Mouse (Mus musculus): ENCODE data around the gene Ogdhl. TPM values are rescaled to one million over a fixed set of nuclear protein-coding genes. Genes with fewer than 3 reads are reported as not detected.
"Not testable (repeated sequence)": the region's sequence is repeated elsewhere in the genome, so short reads cannot be mapped to it uniquely, and the experiment has no call there.

The Ogdhl gene
- 2.3 and 2.4 TPM in 2 replicates for polyA plus RNA-seq (2015; fragmentation: Nextera tagmentation; extraction: Ambion mirVana)

DNA sequence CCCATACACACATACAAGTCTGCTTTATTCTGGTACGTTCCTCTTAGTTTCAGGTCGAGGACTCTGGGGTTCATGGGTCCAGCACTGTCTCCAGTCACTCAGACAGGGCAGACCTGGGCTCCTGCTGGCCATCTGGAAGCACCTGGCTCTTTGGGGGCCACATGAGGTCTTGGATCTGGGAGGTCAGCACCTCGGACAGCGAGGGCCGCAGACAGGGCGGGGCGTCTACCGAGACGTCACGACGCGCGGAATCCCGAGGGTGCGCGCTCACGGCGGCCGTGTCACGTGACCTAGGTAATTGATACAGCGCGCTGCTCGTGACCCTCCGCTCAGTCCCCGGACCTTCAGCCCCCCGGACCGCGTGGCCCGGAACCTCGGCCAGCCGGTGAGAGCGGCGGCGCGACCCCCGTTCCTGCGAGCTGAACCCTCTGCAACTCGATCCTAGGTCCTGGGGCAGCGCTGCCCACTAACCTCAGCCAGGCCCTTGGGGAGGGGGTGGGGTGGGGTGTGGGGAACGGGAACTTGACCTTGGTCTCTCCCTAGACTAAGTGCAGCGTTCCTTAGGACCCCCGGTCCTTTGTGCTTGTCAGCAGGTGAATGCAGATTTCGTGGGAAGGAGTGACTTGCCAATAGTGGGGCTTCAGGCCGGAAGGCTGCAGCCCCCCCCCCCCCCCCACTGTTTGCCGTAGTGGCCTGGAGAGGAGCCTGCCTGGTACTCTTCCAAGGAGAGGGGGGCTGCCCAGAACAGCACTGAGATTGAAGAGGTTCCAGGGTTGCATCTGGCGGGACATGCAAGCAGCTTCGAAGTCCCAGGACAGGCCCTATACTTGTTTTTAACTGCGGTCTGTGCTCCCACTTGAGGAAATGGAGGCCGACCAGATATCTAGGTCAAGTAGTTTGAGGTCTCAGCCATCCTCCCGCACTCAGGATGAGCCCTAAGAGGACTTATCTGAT, at the start of gene Ogdhl:
Ogdhl (plus strand) TSS at position 288 of the 954 bp plus-strand sequence.
- DNase-seq (ENCODE audit: low spot score) = peak; percentile 57

DNA sequence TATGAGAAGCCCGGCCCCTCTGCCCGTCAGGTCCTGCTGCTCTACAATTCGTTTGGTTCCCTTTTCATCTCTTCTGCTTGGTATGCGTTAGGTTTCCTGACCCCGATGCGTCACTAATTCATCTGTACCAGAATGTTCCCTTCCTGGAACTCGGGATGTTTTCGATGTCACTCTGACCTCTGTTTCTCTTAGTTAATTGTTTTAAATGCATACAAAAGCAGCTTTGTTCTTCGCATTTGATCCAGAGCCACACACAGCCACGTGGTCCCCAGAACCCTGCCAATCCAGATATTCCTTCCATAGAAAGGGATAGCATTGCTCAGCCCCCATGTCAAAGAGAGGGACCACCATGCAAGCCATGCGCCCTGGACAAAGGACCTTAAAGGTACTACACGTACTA, 20.2 kb upstream of the Ogdhl start:
- DNase-seq (ENCODE audit: low spot score) = no peak

DNA sequence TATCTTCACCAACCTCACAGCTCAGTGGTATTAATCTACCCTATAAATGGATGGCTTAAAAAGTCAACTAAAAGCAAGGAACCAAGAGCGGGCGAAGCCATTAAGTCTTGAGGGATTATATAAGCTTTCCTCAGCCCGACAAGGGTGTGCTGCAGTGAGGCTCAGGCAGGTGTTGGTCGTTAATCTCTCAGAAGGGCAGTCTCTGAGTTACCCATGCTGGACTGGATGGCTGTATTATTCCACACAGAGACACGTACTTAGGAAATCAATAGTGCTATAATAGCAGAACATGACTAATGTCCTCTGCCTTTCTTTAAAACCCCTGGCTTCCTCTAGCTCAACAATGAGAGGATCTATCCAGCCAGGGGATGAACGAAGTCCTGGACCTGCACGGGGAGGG, 19.4 kb upstream of the Ogdhl start:
- DNase-seq (ENCODE audit: low spot score) = no peak

DNA sequence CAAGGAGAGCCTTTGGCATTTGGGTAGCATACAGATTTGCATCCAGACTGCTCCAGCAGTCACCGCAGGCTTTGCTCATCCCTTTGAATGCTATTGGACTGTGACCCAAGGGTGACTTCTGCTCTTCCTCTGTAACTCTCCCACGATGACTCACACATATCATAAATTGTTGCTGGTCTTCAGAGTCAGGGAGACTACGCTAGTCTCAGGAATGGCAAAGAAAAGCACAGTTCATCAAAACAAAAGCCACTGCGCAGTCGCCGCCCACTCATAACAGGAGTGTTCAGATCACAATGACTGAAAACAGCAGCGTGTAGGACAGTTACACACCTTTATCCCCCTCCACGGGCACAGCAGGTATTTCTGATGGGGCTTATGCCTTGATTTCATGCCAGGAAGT, 16.9 kb upstream of the Ogdhl start:
- no peak for DNase-seq (ENCODE audit: low spot score)

DNA sequence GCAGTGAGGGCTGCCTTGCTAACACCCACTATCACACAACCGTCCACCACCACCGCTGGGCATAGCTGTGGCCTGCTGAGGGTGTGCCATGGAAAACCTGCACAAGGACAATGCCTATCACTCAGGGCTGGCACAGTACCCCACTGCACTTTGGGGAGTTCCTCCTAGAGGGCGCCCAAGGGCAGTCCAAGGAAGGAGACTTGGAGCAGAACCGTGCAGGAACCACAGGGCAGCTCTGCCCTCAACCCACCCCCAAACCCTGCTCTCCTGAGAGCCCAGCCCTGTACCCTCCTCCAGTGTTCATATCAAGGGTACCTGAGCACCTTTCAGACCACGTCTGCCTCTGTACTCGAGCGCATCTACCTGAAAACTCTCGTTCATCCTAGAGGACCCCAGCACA, 11.9 kb upstream of the Ogdhl start:
- DNase-seq (ENCODE audit: low spot score) = peak; percentile 9

- no peak for DNase-seq (ENCODE audit: low spot score)
Observed at GRCm38 (mm10) chr14:32311381-32312035, 10.3 kb upstream of the Ogdhl start.

GRCm38 (mm10) chr14:32317822-32318221, 4.0 kb upstream of the Ogdhl start:
- DNase-seq (ENCODE audit: low spot score) = no peak

GRCm38 (mm10) chr14:32323221-32323620, 1.4 kb downstream of the Ogdhl start:
- DNase-seq (ENCODE audit: low spot score) = no peak

DNA sequence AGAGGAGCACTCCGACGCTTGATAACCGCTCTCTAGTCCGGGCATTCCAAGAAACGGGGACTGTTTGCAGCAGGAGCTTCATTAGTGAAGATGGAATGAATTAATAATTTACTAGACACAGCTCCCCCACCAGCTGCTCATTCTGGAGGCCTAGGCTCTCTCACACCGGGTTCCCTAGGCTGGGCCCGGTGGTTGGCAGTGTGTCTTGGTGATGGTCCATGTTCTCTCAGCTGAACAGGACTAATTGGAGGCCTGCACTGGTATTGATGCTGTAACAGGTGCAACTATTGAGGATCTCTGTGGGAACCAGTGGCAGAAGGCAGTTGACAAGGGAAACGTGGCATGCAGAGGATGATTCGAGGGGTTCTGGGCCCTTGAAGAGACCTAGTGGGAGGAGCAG, 5.5 kb downstream of the Ogdhl start:
- DNase-seq (ENCODE audit: low spot score) = no peak

- DNase-seq (ENCODE audit: low spot score) = no peak
Observed at GRCm38 (mm10) chr14:32332515-32333445, 11.0 kb downstream of the Ogdhl start.

DNA sequence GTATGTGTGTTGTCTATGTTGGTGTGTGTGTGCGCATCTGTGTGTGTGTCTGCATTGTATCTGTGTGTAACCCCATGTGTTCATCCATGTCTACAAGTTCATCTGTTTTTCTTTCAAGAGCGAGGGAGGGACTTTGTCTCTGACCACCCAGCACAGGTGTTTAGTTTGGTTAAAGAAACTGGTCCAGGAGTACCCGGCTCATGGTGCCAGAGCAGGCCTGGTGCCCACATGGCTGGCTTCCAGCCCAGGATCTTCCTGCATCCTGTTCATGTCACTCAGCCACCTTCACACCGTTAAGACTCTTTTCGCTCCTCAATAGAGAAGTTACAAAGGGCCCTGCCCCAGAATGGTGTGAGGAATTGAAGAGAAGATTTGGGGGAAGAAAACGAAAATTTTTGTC, 14.2 kb downstream of the Ogdhl start:
- no peak for DNase-seq (ENCODE audit: low spot score)

- no peak for DNase-seq (ENCODE audit: low spot score)
Observed at GRCm38 (mm10) chr14:32336547-32336946, 14.7 kb downstream of the Ogdhl start.

DNA sequence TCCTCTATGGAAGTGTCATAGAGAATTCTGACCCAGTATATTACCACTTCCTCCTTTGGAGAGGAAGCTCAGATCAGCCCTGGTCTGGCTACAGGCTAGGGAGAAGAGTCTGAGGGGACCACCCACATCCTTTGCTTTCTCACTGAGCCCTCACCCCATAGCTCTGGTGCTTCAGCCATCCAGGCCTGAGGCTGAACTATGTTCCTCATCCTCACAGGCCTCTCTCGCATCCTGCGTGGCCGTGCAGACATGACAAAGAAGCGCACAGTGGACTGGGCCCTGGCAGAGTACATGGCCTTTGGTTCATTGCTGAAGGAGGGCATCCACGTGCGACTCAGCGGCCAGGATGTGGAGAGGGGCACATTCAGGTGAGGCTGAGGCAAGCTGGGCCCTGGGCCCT, 20.0 kb downstream of the Ogdhl start:
- no peak for DNase-seq (ENCODE audit: low spot score)

GRCm38 (mm10) chr14:32344176-32344575, 22.4 kb downstream of the Ogdhl start:
- DNase-seq (ENCODE audit: low spot score) = no peak

DNA sequence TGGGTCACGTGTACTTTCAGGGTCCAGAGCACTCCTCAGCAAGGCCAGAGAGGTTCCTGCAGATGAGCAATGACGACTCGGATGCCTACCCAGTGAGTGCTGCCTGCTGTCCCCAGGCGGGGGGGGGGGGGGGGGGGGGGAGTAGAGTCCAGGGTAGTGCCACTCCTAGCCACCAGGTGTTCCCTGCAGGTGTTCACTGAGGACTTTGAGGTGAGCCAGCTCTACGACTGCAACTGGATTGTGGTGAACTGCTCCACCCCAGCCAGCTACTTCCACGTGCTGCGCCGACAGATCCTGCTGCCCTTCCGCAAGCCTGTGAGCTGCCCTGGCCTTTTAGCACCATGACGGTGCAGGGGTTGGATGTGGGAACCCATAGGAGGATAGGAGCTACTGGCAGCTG, 22.9 kb downstream of the Ogdhl start:
- DNase-seq (ENCODE audit: low spot score) = no peak

DNA sequence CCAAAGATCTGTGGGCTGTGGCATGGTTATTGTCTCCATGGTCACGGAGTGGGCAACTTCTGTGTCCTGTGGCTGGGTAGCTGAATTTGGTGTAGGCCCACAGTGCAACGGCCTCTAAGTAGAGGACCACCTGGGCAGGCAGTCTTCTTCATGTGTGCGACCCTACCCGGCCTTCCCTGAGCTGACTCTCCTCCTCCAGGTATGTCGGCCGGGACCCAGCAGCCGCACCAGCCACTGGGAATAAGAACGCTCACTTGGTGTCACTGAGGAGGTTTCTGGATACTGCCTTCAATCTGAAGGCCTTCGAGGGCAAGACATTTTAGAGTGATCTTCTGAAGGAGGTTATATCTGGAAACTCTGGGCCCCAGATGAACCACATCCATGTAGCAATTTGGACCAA, 25.5 kb downstream of the Ogdhl start:
- DNase-seq (ENCODE audit: low spot score) = no peak

GRCm38 (mm10) chr14:32351181-32351920, 29.5 kb downstream of the Ogdhl start:
- not testable (repeated sequence) for DNase-seq (ENCODE audit: low spot score)

DNA sequence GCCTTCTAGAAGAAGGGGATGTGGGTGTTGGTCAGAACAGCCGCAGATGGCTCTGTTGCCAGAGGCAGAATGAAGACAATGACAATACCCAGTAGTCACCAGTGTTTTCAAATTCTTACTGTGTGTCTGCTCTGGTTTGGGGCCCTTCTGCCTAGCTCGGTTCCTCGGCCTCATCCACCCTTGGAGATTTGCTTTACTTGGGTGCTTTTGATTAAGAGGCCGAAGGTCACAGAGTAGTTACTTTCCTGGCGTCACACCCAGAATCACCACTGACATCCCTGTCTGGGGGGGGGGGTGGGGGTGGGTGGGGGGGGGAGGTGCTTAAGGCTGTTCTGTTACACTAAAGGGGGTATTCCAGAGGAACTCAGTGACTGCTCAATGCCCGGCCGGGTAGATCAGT, 42.5 kb downstream of the Ogdhl start:
- no peak for DNase-seq (ENCODE audit: low spot score)

DNA sequence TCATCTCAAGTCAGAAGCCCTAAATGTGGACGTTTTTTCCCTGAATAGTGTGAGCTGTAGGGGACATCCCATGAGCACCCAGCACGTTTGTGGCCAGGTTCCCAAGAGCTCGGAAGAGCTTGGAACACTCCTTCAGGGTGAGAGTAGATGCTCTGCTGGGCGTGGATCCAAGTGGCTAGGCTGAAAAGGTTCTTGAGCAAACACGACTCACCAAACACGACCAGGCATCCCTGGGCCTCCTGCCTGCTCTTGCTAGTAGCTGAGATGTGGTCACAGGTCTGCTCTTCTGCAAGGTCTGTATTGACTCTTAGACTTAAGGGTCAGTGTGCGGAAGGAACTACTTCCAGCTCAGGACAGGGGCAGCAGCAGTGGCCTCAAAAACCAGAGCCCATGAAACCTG, 47.9 kb downstream of the Ogdhl start:
- DNase-seq (ENCODE audit: low spot score) = no peak

- DNase-seq (ENCODE audit: low spot score) = no peak
Observed at GRCm38 (mm10) chr14:32372510-32372909, 50.7 kb downstream of the Ogdhl start.
